Mouse (Mus musculus): ENCODE data around the gene Med19.

DNA sequence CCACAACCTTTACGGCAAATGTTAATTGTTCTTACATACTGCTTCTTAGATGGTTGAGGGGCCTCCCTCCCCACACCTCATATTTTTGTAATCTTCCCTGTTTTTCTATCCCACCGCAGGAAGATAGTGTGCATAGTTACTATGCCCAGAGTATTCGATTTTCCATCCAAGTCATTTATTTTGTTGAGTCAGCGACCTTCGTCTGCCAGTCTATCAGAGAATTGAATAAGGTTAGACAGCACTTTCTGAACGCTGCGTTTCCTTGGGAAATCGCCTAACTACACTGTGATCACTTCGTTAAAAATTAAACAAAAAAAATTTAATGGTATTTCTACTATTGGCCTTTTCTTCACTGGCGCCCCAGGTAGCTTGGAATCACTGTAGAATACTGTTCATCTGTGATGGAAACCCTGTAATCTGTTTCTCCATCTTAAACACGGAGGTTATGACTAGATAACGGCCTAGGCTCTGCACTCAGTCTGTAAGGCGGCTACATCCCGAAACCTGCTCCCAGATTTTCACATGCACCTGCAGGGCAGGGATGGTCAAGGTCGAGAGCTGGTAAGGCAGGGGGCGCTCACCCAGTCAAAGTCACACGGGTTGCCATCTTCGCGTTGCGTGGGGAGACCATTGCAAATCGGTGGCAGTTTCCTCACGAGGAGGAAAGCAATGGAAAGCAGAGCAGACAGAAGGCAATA is 783 bp upstream of the Med19 start:
- TF ChIP-seq CTCF (IDR thresholded peaks at IDR 0.05; ENCODE audit: low read depth) (peak; percentile 65), EP300 (IDR thresholded peaks at IDR 0.05; ENCODE audit: low read depth) (no peak)
